Mouse (Mus musculus) adrenal gland, adult 8-10 months (tissue): ENCODE measurements around the gene Olfr632. TPM values are rescaled to one million over a fixed set of nuclear protein-coding genes. Genes with fewer than 3 reads are reported as not detected.
"Not testable (repeated sequence)": the region's sequence is repeated elsewhere in the genome, so short reads cannot be mapped to it uniquely, and the experiment has no call there.

ENCODE experiments used
- DNase-seq: peaks from one replicate; pipeline ENCODE4 v3.0.0; 2022
- total RNA-seq, 4 experiments: library from RNA; stranded (reverse); gene quantifications; 2 replicates each; pipeline ENCODE4 v1.2.4; 2022

Olfr632 gene
- total RNA-seq, result not detected

GRCm38 (mm10) chr7:103934264-103934663, at the start of gene Olfr632:
Gene Olfr632 (plus strand): TSS chr7:103934347.
- no peak for DNase-seq

DNA sequence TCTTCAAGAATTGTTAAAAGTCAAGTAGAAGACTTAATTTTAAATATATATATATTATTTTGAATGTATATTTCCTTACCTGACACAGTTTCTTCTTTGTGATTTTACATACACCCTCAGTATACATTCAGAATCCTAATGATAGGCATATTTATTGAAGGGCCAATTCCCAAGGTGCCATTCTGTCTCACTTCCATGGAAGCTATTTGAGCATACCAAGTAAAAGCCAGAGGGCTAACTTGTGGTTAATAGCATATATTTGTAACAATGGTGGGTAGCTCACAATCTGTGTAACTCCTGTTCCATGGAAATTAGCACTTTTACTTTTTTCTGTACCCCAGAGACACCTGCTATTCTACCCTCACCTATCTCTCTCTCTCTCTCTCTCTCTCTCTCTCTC, 48.0 kb upstream of the Olfr632 start, which contains the start of gene Olfr66:
Olfr66 (minus strand) TSS at position 101 of the 400 bp plus-strand sequence.
- no peak for DNase-seq

GRCm38 (mm10) chr7:103894385-103894784, 39.8 kb upstream of the Olfr632 start, which contains the start of gene Olfr64:
Gene Olfr64 (minus strand): TSS chr7:103894485.
- DNase-seq, result no peak

DNA sequence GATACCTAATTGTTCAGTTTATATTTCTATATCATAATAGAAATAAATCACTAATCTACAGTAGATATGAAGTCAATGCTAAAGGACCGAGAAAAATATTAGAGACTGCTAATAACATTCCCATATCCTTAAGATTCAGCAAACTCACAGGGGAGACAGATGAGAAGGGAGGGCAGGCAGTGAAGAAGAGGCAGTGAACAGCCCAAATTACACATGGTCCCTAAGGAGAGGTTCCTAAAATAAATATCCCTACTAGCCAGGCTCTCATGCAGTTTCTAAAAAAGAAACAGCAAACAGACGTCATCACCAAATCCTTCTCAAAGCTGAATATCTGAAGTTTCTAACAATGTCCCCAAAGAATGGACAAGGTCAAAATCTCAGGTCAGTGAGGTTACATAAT, 31.0 kb upstream of the Olfr632 start, which contains the start of gene Olfr65:
Olfr65 (plus strand) TSS at position 301 of the 400 bp plus-strand sequence.
- no peak for DNase-seq

DNA sequence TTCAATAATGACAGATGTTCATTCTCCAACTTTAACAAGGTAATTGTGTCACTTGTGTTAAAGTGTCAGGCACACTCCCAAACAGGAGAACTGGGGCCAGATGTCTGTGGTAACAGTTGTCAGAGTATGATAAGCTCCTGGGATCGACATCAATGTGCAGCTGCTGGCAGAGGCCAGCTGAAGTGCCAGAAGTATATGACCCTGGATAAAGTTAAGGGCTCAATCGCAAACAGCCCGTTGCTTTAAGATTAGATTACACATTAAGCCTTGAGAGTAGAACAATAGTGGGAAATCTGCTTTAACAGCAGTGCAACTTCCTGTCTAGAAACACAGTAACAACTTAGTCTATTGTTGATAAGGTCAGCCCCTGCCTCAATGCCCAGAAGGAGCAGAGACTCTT, 24.1 kb upstream of the Olfr632 start:
- DNase-seq, result no peak

DNA sequence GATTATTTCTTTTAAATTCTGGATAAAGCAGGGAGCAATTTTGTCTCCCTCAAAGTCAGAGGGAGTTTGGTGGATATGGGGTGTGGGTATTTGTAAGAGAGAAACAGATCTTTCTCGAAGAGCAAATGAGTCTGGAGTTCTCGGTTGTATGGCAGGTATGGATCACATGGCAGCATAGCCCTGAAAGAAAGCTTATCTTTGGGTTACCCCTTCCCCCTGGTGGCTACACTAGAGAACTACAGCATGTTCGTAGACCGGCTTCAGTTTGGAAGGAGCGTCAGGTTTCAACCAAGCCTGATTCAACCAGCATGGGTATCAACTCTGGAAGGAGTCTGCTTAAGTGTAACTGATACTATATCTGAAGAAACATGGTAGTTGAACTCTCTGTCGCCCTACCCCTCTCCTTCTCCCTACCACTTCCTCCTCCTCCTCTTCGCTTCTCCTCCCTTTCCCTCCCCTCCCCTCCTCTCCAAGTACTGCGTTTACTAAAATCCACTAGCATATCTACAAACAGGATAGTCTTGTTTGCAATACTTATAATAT, 21.1 kb upstream of the Olfr632 start:
- DNase-seq, result no peak

DNA sequence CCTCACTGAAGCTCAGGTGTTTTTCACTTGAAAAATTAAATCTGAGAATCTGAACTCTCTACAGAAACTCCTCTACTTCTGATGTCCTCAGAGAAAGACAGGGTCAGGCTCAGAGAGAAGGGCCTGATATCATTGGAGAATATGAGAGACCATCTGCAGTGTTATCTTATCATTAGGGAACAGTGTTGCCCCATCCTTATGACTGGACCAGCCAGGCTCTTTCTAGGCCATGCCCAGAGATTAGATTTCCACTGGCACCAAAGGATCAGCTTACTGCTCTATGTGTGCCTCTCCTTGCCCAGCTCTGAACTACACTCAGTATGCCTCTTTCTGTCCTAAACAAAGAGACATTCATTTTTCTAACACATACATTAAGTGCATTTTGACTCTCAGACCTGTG, 18.8 kb upstream of the Olfr632 start:
- no peak for DNase-seq

DNA sequence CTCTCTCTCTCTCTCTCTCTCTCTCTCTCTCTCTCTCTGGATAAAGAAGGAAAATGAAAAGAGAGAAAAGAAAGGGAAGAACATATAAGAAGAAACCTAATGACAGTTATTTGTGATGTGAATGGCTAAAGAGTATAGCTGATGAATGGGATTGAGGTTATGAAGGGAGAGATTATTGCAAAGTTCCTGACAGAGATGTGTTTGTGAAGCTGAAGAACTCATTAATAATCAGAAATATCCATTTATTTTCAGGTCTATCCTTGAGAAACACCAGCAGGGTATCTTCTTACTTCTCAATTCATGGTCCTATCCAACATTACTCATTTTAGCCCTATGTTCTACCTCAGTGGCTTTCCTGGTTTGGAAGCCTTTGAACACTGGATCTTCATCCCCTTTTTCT, 5.6 kb upstream of the Olfr632 start, which contains the start of gene Olfr631:
Olfr631 (plus strand) TSS at position 301 of the 400 bp plus-strand sequence.
- no peak for DNase-seq

DNA sequence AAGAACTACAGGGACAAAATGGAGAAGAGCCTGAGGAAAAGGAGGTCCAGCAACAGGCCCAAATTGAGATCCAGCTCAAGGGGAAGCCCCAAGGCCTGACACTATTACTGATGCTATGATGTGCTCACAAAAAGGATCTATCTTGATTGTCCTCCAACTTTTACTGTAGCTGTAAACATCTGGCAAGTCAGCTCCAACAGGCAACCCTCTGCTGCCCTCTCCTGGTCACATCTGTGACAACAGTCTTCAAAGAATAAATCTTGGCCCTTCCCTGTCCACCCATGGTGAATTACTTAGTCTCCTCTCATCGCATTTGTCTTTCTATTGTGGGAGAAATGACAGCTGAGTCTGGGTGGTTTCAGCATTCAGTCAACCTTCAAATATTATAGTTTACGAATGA, 8.6 kb downstream of the Olfr632 start:
- no peak for DNase-seq

GRCm38 (mm10) chr7:103944137-103944536, 10.0 kb downstream of the Olfr632 start, which contains the start of gene Olfr633:
Gene Olfr633 (plus strand): TSS chr7:103944437.
- DNase-seq, result no peak

- not testable (repeated sequence) for DNase-seq
Observed at GRCm38 (mm10) chr7:103966873-103967272, 32.7 kb downstream of the Olfr632 start.

GRCm38 (mm10) chr7:103970852-103971251, 36.7 kb downstream of the Olfr632 start, which contains the start of gene Olfr635:
Gene Olfr635 (plus strand): TSS chr7:103971152.
- DNase-seq, result no peak

GRCm38 (mm10) chr7:103971782-103972181, 37.6 kb downstream of the Olfr632 start:
- no peak for DNase-seq

Other genes starting within 250 kb of the Olfr632 start
- gene Olfr243, start 219.7 kb upstream of the Olfr632 start, total RNA-seq, result not detected
- not detected for gene Olfr628, start 204.0 kb upstream of the Olfr632 start, total RNA-seq
- gene Olfr629, start 189.4 kb upstream of the Olfr632 start, total RNA-seq, result not detected
- not detected for gene Olfr630, start 177.0 kb upstream of the Olfr632 start, total RNA-seq
- gene Olfr69, start 162.8 kb upstream of the Olfr632 start, total RNA-seq, result not detected
- gene Olfr68, start 154.6 kb upstream of the Olfr632 start, total RNA-seq, result not detected
- gene Olfr67, start 142.5 kb upstream of the Olfr632 start, total RNA-seq, result not detected
- 100 to 1,000 TPM in 1 of 4 experiments, 10 to 100 TPM in 3; 78.2 to 176 (median 90.4) TPM for gene Hbb-bt, start 120.4 kb upstream of the Olfr632 start, total RNA-seq
- 1,000 to 10,000 TPM in 1 of 4 experiments, 100 to 1,000 TPM in 3; 738 to 2,114 (median 834) TPM for gene Hbb-bs, start 106.3 kb upstream of the Olfr632 start, total RNA-seq
- not detected for gene Hbb-bh2, start 93.8 kb upstream of the Olfr632 start, total RNA-seq
- not detected for gene Hbb-bh1, start 91.2 kb upstream of the Olfr632 start, total RNA-seq
- not detected for gene Hbb-y, start 81.1 kb upstream of the Olfr632 start, total RNA-seq
- not detected for gene Olfr66, start 48.1 kb upstream of the Olfr632 start, total RNA-seq
- not detected for gene Olfr64, start 39.9 kb upstream of the Olfr632 start, total RNA-seq
- not detected for gene Olfr65, start 30.9 kb upstream of the Olfr632 start, total RNA-seq
- not detected for gene Olfr631, start 5.5 kb upstream of the Olfr632 start, total RNA-seq
- gene Olfr633, start 10.1 kb downstream of the Olfr632 start, total RNA-seq, result not detected
- under 1 TPM in 3 of 4 experiments, not detected in 1; 0.03 to 0.06 (median 0.06) TPM for gene Olfr635, start 36.8 kb downstream of the Olfr632 start, total RNA-seq
- gene Olfr638, start 64.4 kb downstream of the Olfr632 start, total RNA-seq, result not detected
- under 1 TPM in 2 of 4 experiments, not detected in 2; 0.05 to 0.09 TPM for gene Olfr639, start 83.0 kb downstream of the Olfr632 start, total RNA-seq
- not detected for gene Olfr640, start 91.2 kb downstream of the Olfr632 start, total RNA-seq
- gene Olfr641, start 101.1 kb downstream of the Olfr632 start, total RNA-seq, result not detected
- gene Olfr642, start 118.3 kb downstream of the Olfr632 start, total RNA-seq, result not detected
- not detected for gene 4930516K23Rik, start 127.1 kb downstream of the Olfr632 start, total RNA-seq
- gene Olfr644, start 137.5 kb downstream of the Olfr632 start, total RNA-seq, result not detected
- gene Olfr645, start 151.1 kb downstream of the Olfr632 start, total RNA-seq, result not detected
- not detected for gene Olfr646, start 170.5 kb downstream of the Olfr632 start, total RNA-seq
- gene Ubqln5, start 195.5 kb downstream of the Olfr632 start, total RNA-seq, result not detected
- not detected for gene Olfr643, start 203.1 kb downstream of the Olfr632 start, total RNA-seq
- not detected for gene Ubqln3, start 208.9 kb downstream of the Olfr632 start, total RNA-seq
- gene Ubqlnl, start 216.2 kb downstream of the Olfr632 start, total RNA-seq, result not detected
- gene Olfm5, start 230.5 kb downstream of the Olfr632 start, total RNA-seq, result not detected
- under 1 TPM in 1 of 4 experiments, not detected in 3; 0.15 TPM for gene Olfr648, start 249.0 kb downstream of the Olfr632 start, total RNA-seq